Mouse (Mus musculus): ENCODE measurements around the gene Pias4.

Gene Pias4

DNA sequence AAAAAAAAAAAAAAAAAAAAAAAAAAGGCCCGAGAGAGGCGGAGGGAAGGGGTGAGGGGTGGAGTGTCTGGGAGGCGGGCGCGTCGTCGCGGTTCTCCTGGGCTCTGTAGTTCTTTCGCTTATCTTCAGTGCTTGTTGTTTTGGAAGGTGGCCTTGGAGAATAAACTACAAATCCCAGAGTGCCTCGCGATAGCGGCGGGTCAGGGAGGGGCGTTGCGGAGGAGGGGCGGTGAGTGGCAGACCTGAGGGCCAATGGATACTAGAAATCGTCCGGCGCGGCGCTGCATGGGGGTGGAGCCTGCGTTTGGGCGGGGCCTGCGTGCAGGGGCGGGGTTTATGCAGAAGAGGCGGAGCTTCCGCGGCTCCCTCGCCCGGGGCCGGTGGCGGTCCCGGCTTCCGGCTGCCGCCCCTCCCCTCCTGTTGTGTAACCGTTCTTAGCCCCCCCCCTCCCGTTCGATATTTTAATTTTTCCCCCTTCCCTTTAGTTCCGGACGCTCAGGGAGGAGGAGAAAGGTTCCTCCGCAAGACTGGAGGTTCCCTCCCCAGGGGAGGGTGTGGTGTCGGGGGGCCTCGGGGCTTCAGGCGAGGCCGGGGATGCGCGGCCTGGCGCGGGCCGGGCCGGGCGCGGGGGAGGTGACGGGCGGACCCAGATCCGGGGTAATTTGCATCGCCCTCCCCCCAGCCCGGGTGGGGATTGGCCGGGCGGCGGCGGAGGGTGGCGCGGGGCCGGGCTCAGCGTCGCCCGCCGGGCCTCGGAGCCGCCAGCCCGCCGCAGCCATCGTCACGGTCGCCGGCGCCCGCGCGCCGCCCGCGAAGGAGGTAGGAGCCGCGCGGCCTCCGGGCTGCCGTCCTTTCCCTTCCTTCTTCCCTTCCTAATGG, 30.2 kb downstream of the Pias4 start:
- DNase-seq: peak; percentile 99

DNA sequence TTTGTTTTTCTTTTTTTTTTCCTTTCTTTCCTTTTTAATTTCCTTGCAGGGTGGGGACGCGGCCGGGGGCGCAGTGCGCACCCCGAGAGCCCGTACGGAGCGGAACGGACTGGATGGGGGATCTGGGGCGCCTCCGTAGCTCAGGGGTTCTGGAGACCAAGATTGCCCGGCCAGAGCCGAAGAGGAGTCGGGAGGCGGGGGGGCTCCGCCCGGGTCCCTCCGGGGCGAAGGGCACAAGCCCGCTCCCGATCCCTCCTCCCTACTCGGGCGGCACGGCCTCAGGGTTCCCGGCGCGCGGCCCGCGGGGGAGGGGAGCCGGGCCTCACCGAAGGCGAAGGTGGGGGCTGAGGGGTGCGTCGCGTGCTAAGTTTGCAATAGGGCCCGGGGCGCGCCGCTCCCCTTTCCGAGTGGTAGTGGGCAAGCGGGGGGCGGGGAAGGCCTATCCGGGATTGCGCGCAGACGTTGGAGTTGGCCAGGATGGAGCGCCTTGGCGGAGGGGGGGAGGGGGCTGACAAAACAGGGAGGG, 31.0 kb downstream of the Pias4 start:
- peak; percentile 87 for DNase-seq

DNA sequence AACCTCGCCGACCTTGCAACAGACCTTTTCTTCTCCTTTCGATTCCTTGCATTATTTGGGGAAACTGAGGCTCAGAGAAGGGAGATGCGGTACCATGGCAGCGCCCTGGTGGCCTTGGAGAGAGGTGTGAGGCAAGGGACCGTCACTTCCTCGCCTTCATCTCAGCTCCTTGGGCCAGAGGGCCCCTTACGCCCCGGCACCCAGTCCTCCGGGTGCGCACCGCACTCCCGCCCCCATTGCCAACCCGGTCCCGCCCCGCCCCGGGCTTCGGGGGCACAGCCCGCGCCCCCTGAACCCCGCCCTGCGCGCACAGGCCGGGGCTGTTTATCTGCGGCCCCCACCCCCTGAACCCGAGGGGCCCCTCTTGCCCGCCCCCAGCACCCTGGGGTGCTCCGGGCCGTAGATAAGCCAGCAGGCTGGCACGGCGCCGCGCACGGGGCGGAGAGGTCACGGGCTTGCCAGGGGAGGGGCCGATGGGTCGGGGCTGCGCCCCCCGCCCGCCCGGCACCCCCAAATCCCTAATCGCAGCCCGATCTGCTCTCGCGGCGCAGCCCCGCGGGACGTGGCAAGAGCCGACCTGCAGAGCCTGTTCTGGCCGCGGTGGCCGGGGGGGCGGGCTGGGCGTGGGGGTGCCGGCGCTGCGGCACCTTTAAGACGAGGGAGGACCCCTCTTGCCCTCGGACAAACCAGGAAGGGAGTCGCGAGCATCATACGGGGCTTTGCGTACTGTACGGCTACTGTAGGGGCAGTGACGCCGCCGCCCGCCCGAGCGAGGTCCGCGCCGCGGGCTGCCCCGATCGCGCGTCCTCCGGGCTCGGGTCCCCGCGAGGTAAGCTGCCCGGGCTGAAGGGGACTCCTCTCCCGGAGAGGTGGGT, 31.7 kb downstream of the Pias4 start:
- peak; percentile 71 for DNase-seq

DNA sequence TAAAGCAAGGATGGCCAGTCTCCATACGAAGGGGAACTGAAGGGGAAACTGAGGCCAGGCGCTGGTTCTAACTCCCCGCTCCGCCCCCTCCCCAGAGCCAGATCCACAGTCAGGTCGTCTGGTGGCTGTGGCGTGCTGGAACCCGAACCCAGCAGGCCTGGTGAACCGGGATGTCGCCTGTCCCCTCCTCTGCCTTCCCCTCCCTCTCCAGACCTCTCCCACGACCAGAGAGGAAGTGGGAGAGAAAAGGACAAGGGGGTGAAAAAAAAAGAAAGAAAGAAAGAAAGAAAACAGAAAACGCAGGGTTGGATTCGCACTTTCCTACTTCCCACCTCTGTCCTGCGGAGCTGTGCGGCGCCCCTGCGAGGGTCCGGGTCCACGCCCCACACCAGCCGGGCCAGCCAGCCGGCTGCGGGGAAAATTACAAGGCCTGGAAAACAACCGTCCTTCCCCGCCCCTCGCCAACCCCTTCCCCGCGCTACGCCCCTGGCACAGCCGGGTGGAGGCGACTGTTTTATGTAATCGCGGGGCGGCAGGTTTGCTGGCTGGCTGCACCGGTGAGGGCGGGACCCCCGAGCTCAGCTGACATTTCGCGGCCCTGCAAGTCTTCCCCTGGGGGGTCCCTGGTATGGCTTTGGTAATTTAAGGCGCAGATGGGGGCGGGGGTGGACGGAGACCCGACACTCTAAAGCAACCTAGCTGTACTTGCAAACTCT, 32.6 kb downstream of the Pias4 start, which contains the start of gene Zbtb7a:
Zbtb7a (plus strand) TSS at position 255 of the 716 bp plus-strand sequence.
- peak; percentile 58 for DNase-seq

DNA sequence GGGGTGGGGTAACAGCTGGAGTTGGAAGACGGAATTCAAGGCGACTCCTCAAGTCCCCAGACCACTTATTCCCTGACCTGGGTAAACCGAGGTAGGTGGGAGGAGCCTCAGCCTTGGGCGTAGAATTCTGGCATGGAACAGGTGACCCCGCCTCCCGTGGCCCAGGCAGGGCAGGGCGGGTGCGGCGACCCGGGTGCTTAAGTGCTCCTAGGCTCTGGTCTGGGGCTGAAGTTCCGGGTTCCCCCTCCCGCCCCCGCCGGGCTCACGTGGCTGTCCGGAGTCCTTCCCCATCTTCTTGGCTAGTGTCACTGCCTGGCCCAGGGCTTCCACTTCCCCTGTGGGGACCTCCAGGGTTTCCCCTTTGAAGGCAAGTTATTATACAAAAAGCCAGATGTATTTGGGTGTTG, 33.5 kb downstream of the Pias4 start:
- peak; percentile 53 for DNase-seq

DNA sequence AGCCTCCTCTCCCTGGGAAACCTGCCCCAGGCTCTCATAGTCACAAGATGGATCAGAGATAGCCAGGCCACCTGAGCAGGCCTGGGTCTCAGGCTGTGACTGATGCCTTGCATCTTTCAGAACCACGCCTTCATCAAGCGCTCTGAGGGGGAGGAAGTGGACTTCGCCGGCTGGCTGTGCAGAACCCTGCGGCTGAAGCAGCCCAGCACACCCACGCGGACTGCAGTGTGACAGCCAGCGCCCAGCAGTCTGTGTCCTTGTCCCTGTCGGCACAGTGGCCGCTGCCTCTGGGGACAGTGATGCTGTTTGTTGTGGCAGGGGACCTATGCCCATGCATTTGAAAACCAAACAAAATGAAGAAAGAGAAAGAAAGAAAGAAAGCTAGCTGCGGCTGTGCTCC, 44.2 kb downstream of the Pias4 start:
- DNase-seq: no peak

DNA sequence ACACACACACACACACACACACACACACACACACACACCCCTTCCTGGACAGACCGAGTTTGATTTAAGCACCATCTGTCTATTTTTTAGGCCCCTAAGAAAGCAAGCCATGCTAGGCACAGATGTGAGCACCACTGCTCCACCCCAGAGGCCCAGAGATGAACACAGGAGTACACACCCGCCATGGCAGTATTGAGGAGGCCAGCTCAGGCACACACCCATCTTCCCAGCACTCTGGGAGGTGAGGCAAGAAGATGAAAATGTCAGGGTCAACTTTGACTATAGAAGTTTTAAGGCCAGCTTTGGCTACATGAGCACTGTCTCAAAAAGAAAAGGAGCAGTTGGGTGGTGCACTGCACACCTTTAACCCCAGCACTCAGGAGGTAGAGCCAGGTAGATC, 44.8 kb downstream of the Pias4 start:
- DNase-seq: no peak

DNA sequence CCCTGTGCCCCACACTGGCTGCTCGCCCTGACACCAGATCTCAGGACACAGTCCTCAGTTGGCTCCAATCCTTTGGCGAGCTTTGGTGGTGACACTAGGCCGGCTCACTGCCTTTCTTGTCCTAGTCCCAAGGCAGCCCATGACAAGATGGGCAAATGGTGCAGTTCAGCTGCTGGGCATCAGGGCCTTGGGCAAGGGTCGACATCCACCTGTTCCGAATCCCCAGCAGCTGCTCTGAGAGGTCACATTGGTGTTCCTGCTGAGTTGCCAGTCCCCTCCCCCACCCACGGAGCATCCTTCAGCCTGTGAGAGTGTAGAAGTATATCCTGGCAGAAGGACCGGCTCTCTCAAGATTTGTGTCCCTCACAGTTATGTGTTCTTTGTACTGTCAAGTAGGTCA, 47.1 kb downstream of the Pias4 start:
- no peak for DNase-seq

DNA sequence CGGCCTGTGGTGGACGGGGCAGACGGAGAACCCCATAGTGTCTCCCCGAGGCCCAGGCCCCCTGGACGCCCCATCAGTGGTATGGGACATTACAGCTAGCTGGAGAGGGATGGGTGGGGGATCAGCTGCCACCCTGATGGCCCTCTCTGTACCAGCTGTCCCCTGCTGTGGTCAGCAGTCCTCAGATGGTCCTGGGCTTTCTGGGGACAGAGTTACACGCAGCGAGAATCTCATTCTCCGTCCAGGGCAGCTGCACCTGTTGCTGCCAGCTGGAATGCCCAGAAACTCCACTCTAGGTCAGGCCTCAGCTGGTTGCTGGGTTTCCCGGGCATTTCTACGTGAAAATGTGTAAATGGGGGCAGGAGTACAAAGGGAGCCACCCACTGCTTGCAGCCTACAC, 48.1 kb downstream of the Pias4 start:
- no peak for DNase-seq

DNA sequence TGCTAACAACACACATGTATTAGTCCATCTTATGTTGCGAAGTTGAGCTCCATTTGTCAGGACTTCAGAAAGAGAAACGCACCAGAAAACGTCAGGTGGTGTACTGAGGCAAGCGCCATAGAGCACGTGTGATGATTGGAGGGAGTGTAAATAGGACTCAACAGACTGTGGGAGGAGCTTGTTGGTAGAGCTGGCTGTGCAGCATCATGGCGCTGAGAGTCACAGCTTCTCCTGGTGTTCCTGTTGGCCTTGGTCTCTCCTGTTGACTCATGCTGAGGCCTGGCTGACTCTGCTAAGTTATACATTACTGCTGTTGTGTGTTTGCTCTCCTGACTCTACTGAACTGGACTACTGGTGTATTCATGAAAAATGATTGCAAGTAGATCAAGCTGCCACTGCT, 54.8 kb downstream of the Pias4 start:
- DNase-seq: no peak

DNA sequence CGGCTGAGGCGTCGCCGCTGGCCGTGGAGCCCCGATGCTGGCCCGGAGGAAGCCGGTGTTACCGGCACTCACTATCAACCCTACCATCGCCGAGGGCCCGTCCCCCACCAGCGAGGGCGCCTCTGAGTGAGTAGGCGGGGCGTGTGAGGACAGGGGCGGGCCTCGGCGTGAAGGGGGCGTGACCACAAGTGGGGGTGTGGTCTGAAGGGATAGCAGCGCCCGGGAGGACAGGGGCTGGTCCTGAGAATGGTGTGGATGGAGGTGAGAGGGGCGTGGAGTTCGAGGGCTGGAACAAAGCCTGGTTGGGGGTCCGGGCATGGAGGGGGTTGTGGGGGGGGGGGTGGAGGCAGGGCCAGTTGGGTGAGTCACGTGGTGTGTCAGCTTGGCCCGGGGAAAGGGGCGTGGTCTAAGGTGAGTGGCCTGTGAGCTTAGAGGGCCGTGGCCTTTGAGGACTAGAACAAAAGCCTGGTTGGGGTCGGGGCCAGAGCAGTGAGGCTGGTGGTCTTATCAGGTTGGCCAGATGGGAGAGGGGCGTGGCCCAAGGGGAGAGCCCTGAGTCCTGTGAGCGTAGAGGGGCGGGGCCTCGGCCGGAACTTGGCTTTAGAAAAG, 61.5 kb downstream of the Pias4 start:
- peak; percentile 81 for DNase-seq

DNA sequence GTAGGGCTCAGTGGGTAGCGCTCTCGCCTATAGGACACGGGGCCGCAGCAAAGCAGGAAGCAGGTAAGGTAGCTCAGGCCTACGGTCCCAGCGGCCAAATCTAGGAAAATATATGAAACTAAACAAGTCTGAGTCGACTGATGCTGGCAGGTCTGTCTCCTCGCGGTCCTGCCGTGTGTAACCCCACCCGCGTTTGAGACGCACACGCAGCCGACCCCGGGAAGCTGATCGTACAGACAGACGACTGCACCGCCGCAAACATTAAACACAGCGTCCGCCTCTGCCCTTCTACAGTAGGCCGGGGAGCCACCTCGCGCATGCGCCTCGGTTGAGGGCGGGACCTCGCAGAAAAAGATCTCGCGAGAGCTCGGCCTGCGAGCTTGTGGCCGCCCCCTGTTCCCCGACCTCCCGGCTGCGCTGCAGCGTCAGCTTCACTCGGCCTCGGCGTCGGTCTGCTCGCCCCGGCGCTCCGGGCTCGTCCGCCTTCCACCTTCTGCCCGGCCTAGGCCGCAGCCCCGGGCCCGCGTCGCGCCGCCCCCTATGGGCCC, 62.1 kb downstream of the Pias4 start, which contains the start of gene Map2k2:
Map2k2 (plus strand) TSS at position 351 of the 548 bp plus-strand sequence.
- peak; percentile 96 for DNase-seq

All from cerebellum, adult 11 months (tissue).